8 mouse cellular contexts compared by ENCODE assay signal in genomic region chr8:111992013-111992702, GRCm38 (mm10). TPM values are rescaled to one million over a fixed set of nuclear protein-coding genes. Genes with fewer than 3 reads are reported as not detected.
A peak's percentile ranks its signal among the peaks of the same experiment; 100 is the strongest.
DNase-seq lines count a peak whose midpoint lies in the region; ATAC-seq and TF ChIP-seq lines count a peak whose summit lies in the region.

Gene Adat1, minus strand, starts transcription at chr8:111992302.

- H3K36me3 ChIP-seq in C2C12 (ENCODE audit: control insufficient read depth, insufficient read depth): peaks cover 60% of the 10 kb centered on the region
- H3K36me3 ChIP-seq in erythroblast, embryonic 14.5 days (ENCODE audit: control insufficient read depth): peaks cover 67% of the 10 kb centered on the region
- H3K36me3 ChIP-seq in heart, embryonic 12.5 days: peaks cover 63% of the 10 kb centered on the region
- H3K36me3 ChIP-seq in kidney, postnatal 0 days (ENCODE audit: insufficient read depth, low read length): peaks cover 48% of the 10 kb centered on the region
- peaks cover 35% of the 10 kb centered on the region for H3K36me3 ChIP-seq in liver, embryonic 11.5 days (ENCODE audit: control insufficient read depth, insufficient read depth, low read length)
- peaks cover 46% of the 10 kb centered on the region for H3K36me3 ChIP-seq in stomach, embryonic 14.5 days (ENCODE audit: control insufficient read depth, insufficient read depth, low read length)

- TF ChIP-seq POLR2A in brain, embryonic 14.5 days (IDR thresholded peaks at IDR 0.05; ENCODE audit: borderline replicate concordance, extremely low read depth, insufficient read depth, insufficient read length, poor library complexity, severe bottlenecking): peak; percentile 25; the same call in 1 of the 2 replicates

- no peak for TF ChIP-seq CTCF in C2C12 (IDR thresholded peaks at IDR 0.05; ENCODE audit: control insufficient read depth, insufficient read depth, insufficient read length)
- TF ChIP-seq CTCF in brain, embryonic 14.5 days (IDR thresholded peaks at IDR 0.05; ENCODE audit: borderline replicate concordance, extremely low read depth, insufficient read depth, insufficient read length): 0 out of 2 replicates have a peak, but pooled peaks have one; percentile 8
- no peak for TF ChIP-seq CTCF in kidney, postnatal 0 days (IDR thresholded peaks at IDR 0.05; ENCODE audit: low read depth)

- ATAC-seq in heart, embryonic 12.5 days (ENCODE audit: insufficient number of reproducible peaks, low FRiP score): peak; percentile 89
- ATAC-seq in kidney, postnatal 0 days (replicated peaks; ENCODE audit: low FRiP score, low read depth): peak; percentile 88
- peak; percentile 95 for ATAC-seq in liver, embryonic 11.5 days (replicated peaks; ENCODE audit: low FRiP score)
- peak; percentile 93 for ATAC-seq in stomach, embryonic 14.5 days (ENCODE audit: insufficient number of reproducible peaks, insufficient read depth, low FRiP score, low read depth)

- peaks cover 24% of the 10 kb centered on the region for H3K4me1 ChIP-seq in erythroblast, embryonic 14.5 days (ENCODE audit: control insufficient read depth)
- peaks cover 6% of the 10 kb centered on the region; the same call in 1 of the 2 replicates for H3K4me1 ChIP-seq in heart, embryonic 12.5 days (replicated peaks)
- H3K4me1 ChIP-seq in kidney, postnatal 0 days (replicated peaks; ENCODE audit: insufficient read depth, low read length): 0 out of 2 replicates have a peak, but pooled peaks cover 3% of the 10 kb centered on the region
- no peaks in the 10 kb centered on the region; the same call in 1 of the 2 replicates for H3K4me1 ChIP-seq in liver, embryonic 11.5 days (replicated peaks; ENCODE audit: control insufficient read depth, insufficient read depth, low read length)
- no peaks in the 10 kb centered on the region; the same call in 1 of the 2 replicates for H3K4me1 ChIP-seq in stomach, embryonic 14.5 days (ENCODE audit: control insufficient read depth, insufficient read depth, low read length)

- DNase-seq in brain, embryonic 14.5 days (ENCODE audit: low read depth): peak; percentile 96
- DNase-seq in kidney, postnatal 0 days (ENCODE audit: low spot score): peak; percentile 95
- DNase-seq in liver, embryonic 11.5 days (ENCODE audit: low spot score): peak; percentile 90
- peak; percentile 87 for DNase-seq in naive thymus-derived CD4-positive, alpha-beta T cell, adult 2 months (ENCODE audit: low read depth)

- H3K9me3 ChIP-seq in erythroblast, embryonic 14.5 days (ENCODE audit: control insufficient read depth, low read length): no peaks in the 10 kb centered on the region
- H3K9me3 ChIP-seq in heart, embryonic 12.5 days (replicated peaks): no peaks in the 10 kb centered on the region
- no peaks in the 10 kb centered on the region for H3K9me3 ChIP-seq in kidney, postnatal 0 days (replicated peaks; ENCODE audit: low read length)
- H3K9me3 ChIP-seq in liver, embryonic 11.5 days (ENCODE audit: control insufficient read depth, low read length): no peaks in the 10 kb centered on the region
- no peaks in the 10 kb centered on the region for H3K9me3 ChIP-seq in stomach, embryonic 14.5 days (ENCODE audit: control insufficient read depth, low read depth, low read length)

- H3ac ChIP-seq in C2C12 (ENCODE audit: control insufficient read depth, insufficient read length, low read depth): peak within 1 kb of the TSS; percentile 78

- H3K27ac ChIP-seq in heart, embryonic 12.5 days (ENCODE audit: poor library complexity, severe bottlenecking): 0 out of 2 replicates have a peak within 1 kb of the TSS, but pooled peaks have one; percentile 26
- no peak within 1 kb of the TSS for H3K27ac ChIP-seq in kidney, postnatal 0 days
- H3K27ac ChIP-seq in liver, embryonic 11.5 days (ENCODE audit: low read depth, low read length): peak within 1 kb of the TSS; percentile 10; the same call in 1 of the 2 replicates
- H3K27ac ChIP-seq in stomach, embryonic 14.5 days (ENCODE audit: low read length): no peak within 1 kb of the TSS

- H3K79me3 ChIP-seq in C2C12 (ENCODE audit: low read depth): no peaks in the 10 kb centered on the region

- H3K27me3 ChIP-seq in C2C12 (ENCODE audit: control insufficient read depth, insufficient read depth, insufficient read length): no peaks in the 10 kb centered on the region
- H3K27me3 ChIP-seq in erythroblast, embryonic 14.5 days (ENCODE audit: control insufficient read depth): no peaks in the 10 kb centered on the region
- no peaks in the 10 kb centered on the region for H3K27me3 ChIP-seq in heart, embryonic 12.5 days (replicated peaks)
- H3K27me3 ChIP-seq in kidney, postnatal 0 days (ENCODE audit: insufficient read depth, low read length): no peaks in the 10 kb centered on the region
- no peaks in the 10 kb centered on the region for H3K27me3 ChIP-seq in liver, embryonic 11.5 days (replicated peaks; ENCODE audit: control insufficient read depth, insufficient read depth, low read length)
- H3K27me3 ChIP-seq in stomach, embryonic 14.5 days (ENCODE audit: control insufficient read depth, insufficient read depth, low read length): no peaks in the 10 kb centered on the region

- WGBS in heart, embryonic 12.5 days: 6% methylated on average over 33 of the region's 33 CpGs
- WGBS in kidney, postnatal 0 days: 3% methylated on average over 32 of the region's 33 CpGs
- WGBS in liver, embryonic 11.5 days: 4% methylated on average over 32 of the region's 33 CpGs
- WGBS in stomach, embryonic 14.5 days: 4% methylated on average over 32 of the region's 33 CpGs

- peak within 1 kb of the TSS; percentile 90 for H3K4me3 ChIP-seq in C2C12 (ENCODE audit: insufficient read depth, poor library complexity, severe bottlenecking)
- H3K4me3 ChIP-seq in erythroblast, embryonic 14.5 days (replicated peaks): peak within 1 kb of the TSS; percentile 82
- H3K4me3 ChIP-seq in heart, embryonic 12.5 days: peak within 1 kb of the TSS; percentile 93
- H3K4me3 ChIP-seq in kidney, postnatal 0 days (replicated peaks; ENCODE audit: low read depth, low read length): peak within 1 kb of the TSS; percentile 72
- peak within 1 kb of the TSS; percentile 83 for H3K4me3 ChIP-seq in liver, embryonic 11.5 days (ENCODE audit: low read depth, low read length)
- H3K4me3 ChIP-seq in stomach, embryonic 14.5 days (ENCODE audit: low read depth, low read length): peak within 1 kb of the TSS; percentile 84

- H3K9ac ChIP-seq in heart, embryonic 12.5 days: peak within 1 kb of the TSS; percentile 92
- H3K9ac ChIP-seq in kidney, postnatal 0 days (ENCODE audit: low read depth, low read length): peak within 1 kb of the TSS; percentile 75
- H3K9ac ChIP-seq in liver, embryonic 11.5 days (ENCODE audit: low read depth, low read length): peak within 1 kb of the TSS; percentile 85
- H3K9ac ChIP-seq in stomach, embryonic 14.5 days (replicated peaks; ENCODE audit: low read depth, low read length): peak within 1 kb of the TSS; percentile 63

- H3K4me2 ChIP-seq in heart, embryonic 12.5 days: peak within 1 kb of the TSS; percentile 68
- peak within 1 kb of the TSS; percentile 80 for H3K4me2 ChIP-seq in kidney, postnatal 0 days (ENCODE audit: low read length)
- peak within 1 kb of the TSS; percentile 74 for H3K4me2 ChIP-seq in liver, embryonic 11.5 days
- peak within 1 kb of the TSS; percentile 66 for H3K4me2 ChIP-seq in stomach, embryonic 14.5 days (replicated peaks; ENCODE audit: low read depth, low read length)

- H3K79me2 ChIP-seq in C2C12 (ENCODE audit: control insufficient read depth, insufficient read depth): peaks cover 12% of the 10 kb centered on the region

TF ChIP-seq in C2C12, 6 proteins besides CTCF, POLR2A, EP300 and RAD21:
- TF ChIP-seq CEBPB (IDR thresholded peaks at IDR 0.05; ENCODE audit: low read depth): no peak
- peak; percentile 94 for TF ChIP-seq MAX (IDR thresholded peaks at IDR 0.05)

RNA-seq across cellular contexts. Expression of gene Adat1, which starts in this region (rescaled TPM):
- polyA plus RNA-seq in C2C12 (2012; fragmentation: generic; extraction: Trizol): 4.0 TPM
- 9.7 and 10.4 TPM in 2 replicates for polyA plus RNA-seq in brain, embryonic 14.5 days (2012; rRNA removed)
- 0.06 TPM in 1 of 2 replicates, not detected in the other for polyA plus RNA-seq in erythroblast, embryonic 14.5 days (2012)
- polyA plus RNA-seq in heart, embryonic 12.5 days (2016; fragmentation: Nextera tagmentation; extraction: Ambion mirVana): 6.5 TPM in 2 replicates
- polyA plus RNA-seq in kidney, postnatal 0 days (2015; fragmentation: Nextera tagmentation; extraction: Ambion mirVana): 5.3 and 6.1 TPM in 2 replicates
- 12.7 and 17.8 TPM in 2 replicates for polyA plus RNA-seq in liver, embryonic 11.5 days (2014; fragmentation: Nextera tagmentation; extraction: Ambion mirVana)
- polyA plus RNA-seq in stomach, embryonic 14.5 days (2014; fragmentation: Nextera tagmentation; extraction: Ambion mirVana): 8.9 and 9.5 TPM in 2 replicates

Comparison
In these comparisons a context has a peak if more than half of its experiments do, and no peak if none do; other contexts are left out.
1. H3K27ac ChIP-seq: peak in heart, embryonic 12.5 days (single experiment) and liver, embryonic 11.5 days (single experiment); none in kidney, postnatal 0 days (single experiment) and stomach, embryonic 14.5 days (single experiment).
2. Peak in every context shown above with its lines, with median percentiles within 50 percentile points of each other: H3K4me3 ChIP-seq, DNase-seq, ATAC-seq, H3K4me2 ChIP-seq and H3K9ac ChIP-seq.